Mouse (Mus musculus) heart, adult 9 months (tissue): ENCODE results near the gene Slc2a4.

Experiments
- DNase-seq, 2 experiments: peaks; one replicate each; pipeline ENCODE4 v3.0.0; 2022; ENCODE audit warnings: low spot score in 2 of 2

Slc2a4 gene

GRCm38 (mm10) chr11:69900471-69901405 lies 47.2 kb downstream of the Slc2a4 start, which contains the start of the genes 2810408A11Rik and Neurl4:
Gene 2810408A11Rik (minus strand): TSS chr11:69900987.
Gene Neurl4 (plus strand): TSS chr11:69901072.
- DNase-seq: peak; percentile 93 to 94

GRCm38 (mm10) chr11:69899870-69900269 lies 48.1 kb downstream of the Slc2a4 start:
- no peak for DNase-seq

GRCm38 (mm10) chr11:69895291-69895690 lies 52.7 kb downstream of the Slc2a4 start, which contains the start of gene Acap1:
Gene Acap1 (minus strand): TSS chr11:69895539.
- no peak for DNase-seq

- DNase-seq: no peak
Observed at GRCm38 (mm10) chr11:69894671-69895070, 53.3 kb downstream of the Slc2a4 start.
